Mouse (Mus musculus) 3134 (cell line): ENCODE measurements around the gene Pde9a.

Source experiments
- DNase-seq: peaks from one replicate; pipeline ENCODE4 v3.0.0-alpha.2; 2011; ENCODE audit warnings: low spot score; ENCODE audit not compliant: insufficient read length; ENCODE audit errors: extremely low read depth

Gene Pde9a

GRCm38 (mm10) chr17:31384968-31385627 lies 912 bp upstream of the Pde9a start:
- no peak for DNase-seq

GRCm38 (mm10) chr17:31386766-31387275 lies 811 bp downstream of the Pde9a start:
- DNase-seq = no peak

- DNase-seq = no peak
Measured at GRCm38 (mm10) chr17:31389432-31390050, 3.5 kb downstream of the Pde9a start.

GRCm38 (mm10) chr17:31391462-31391861 lies 5.5 kb downstream of the Pde9a start:
- no peak for DNase-seq

- DNase-seq = no peak
Measured at GRCm38 (mm10) chr17:31392041-31392440, 6.0 kb downstream of the Pde9a start.

- no peak for DNase-seq
Measured at GRCm38 (mm10) chr17:31393811-31394210, 7.8 kb downstream of the Pde9a start.

GRCm38 (mm10) chr17:31400294-31400693 lies 14.3 kb downstream of the Pde9a start:
- no peak for DNase-seq

- DNase-seq = no peak
Measured at GRCm38 (mm10) chr17:31401160-31401559, 15.2 kb downstream of the Pde9a start.

GRCm38 (mm10) chr17:31402713-31403112 lies 16.7 kb downstream of the Pde9a start:
- DNase-seq = no peak

- no peak for DNase-seq
Measured at GRCm38 (mm10) chr17:31405694-31406227, 19.8 kb downstream of the Pde9a start.

GRCm38 (mm10) chr17:31409741-31410350 lies 23.8 kb downstream of the Pde9a start:
- DNase-seq = no peak

GRCm38 (mm10) chr17:31415258-31415657 lies 29.2 kb downstream of the Pde9a start:
- DNase-seq = no peak

- DNase-seq = no peak
Measured at GRCm38 (mm10) chr17:31418804-31419597, 33.0 kb downstream of the Pde9a start.

- DNase-seq = no peak
Measured at GRCm38 (mm10) chr17:31419598-31419950, 33.6 kb downstream of the Pde9a start.

GRCm38 (mm10) chr17:31419995-31420394 lies 34.0 kb downstream of the Pde9a start:
- DNase-seq = no peak

GRCm38 (mm10) chr17:31420658-31421057 lies 34.6 kb downstream of the Pde9a start:
- DNase-seq = no peak

GRCm38 (mm10) chr17:31422381-31422780 lies 36.4 kb downstream of the Pde9a start:
- DNase-seq = no peak

GRCm38 (mm10) chr17:31423020-31423419 lies 37.0 kb downstream of the Pde9a start:
- DNase-seq = no peak

GRCm38 (mm10) chr17:31424358-31424757 lies 38.3 kb downstream of the Pde9a start:
- DNase-seq = no peak

GRCm38 (mm10) chr17:31424798-31425197 lies 38.8 kb downstream of the Pde9a start:
- DNase-seq = no peak
